Mouse (Mus musculus) ES-E14 (cell line): Measurements from ENCODE around the gene Pan2.

Experiments
- CHD2 ChIP-seq: IDR thresholded peaks from 2 replicates; pipeline ENCODE4 v1.6.1; 2014; ENCODE audit warnings: mild to moderate bottlenecking, low read depth, low read length, inconsistent platforms
- HCFC1 ChIP-seq: IDR thresholded peaks from 2 replicates; pipeline ENCODE4 v1.6.1; 2012; ENCODE audit warnings: low read length, inconsistent platforms, borderline replicate concordance; ENCODE audit not compliant: insufficient read depth
- MAFK ChIP-seq: IDR thresholded peaks from 2 replicates; pipeline ENCODE4 v1.6.1; 2014; ENCODE audit warnings: mild to moderate bottlenecking, low read depth, low read length, inconsistent platforms; ENCODE audit not compliant: insufficient read depth
- ZC3H11A ChIP-seq: IDR thresholded peaks from 2 replicates; pipeline ENCODE4 v1.6.1; 2012; ENCODE audit warnings: low read depth, mild to moderate bottlenecking, inconsistent platforms, low read length, borderline replicate concordance

DNA sequence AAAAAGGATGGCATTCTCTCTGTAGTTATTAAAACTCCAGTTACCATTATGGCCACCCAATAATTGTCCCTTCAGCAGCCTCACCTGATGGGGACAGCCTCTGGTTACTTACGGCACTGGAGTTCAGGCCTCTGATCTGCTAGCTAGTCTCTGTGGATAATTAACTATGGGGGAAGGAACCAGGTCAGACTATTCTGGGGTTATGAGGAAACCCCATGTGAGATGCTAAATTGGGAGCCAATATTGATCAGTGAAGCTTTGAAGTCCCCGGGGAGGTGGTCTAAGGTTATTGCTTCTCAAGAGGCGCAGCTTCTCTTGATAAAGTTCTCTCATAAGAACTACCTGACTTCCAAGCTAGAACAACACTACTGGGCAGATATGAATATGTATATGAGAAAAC is 33.1 kb downstream of the Pan2 start:
- no peak for TF ChIP-seq ZC3H11A
- no peak for TF ChIP-seq MAFK
- TF ChIP-seq CHD2, result no peak
- no peak for TF ChIP-seq HCFC1
